Mouse (Mus musculus) lung, embryonic 15.5 days (tissue): Measurements from ENCODE around the gene Rnf2. TPM values are rescaled to one million over a fixed set of nuclear protein-coding genes. Genes with fewer than 3 reads are reported as not detected.
A peak's percentile ranks its signal among the peaks of the same experiment; 100 is the strongest.
"Not testable (repeated sequence)": the region's sequence is repeated elsewhere in the genome, so short reads cannot be mapped to it uniquely, and the experiment has no call there.

ENCODE experiments used
- ATAC-seq: fragments of 200-750 bp; cut with Nextera tagmentation; 2 replicates; pipeline ENCODE4 v1.8.0; 2017; ENCODE audit warnings: moderate number of reproducible peaks, borderline replicate concordance; ENCODE audit not compliant: low FRiP score, low TSS enrichment; ENCODE audit errors: extremely low read depth
- H3K27ac ChIP-seq: fragments of 300-500 bp; sonication (generic); 2 replicates; pipeline ENCODE4 v1.5.1; 2015; ENCODE audit warnings: moderate library complexity, mild to moderate bottlenecking, inconsistent platforms
- H3K27me3 ChIP-seq: fragments of 300-500 bp; sonication (generic); 2 replicates; pipeline ENCODE4 v1.6.1; 2015; ENCODE audit warnings: inconsistent platforms
- H3K36me3 ChIP-seq: fragments of 300-500 bp; sonication (generic); 2 replicates; pipeline ENCODE4 v1.6.1; 2015; ENCODE audit warnings: inconsistent platforms
- H3K4me1 ChIP-seq: fragments of 300-500 bp; sonication (generic); 2 replicates; pipeline ENCODE4 v1.6.1; 2015; ENCODE audit warnings: inconsistent platforms
- H3K4me2 ChIP-seq: fragments of 300-500 bp; sonication (generic); 2 replicates; pipeline ENCODE4 v1.6.1; 2015; ENCODE audit warnings: inconsistent platforms, mild to moderate bottlenecking, moderate library complexity
- H3K4me3 ChIP-seq: fragments of 300-500 bp; sonication (generic); 2 replicates; pipeline ENCODE4 v1.5.1; 2015; ENCODE audit warnings: mild to moderate bottlenecking, inconsistent platforms
- H3K9ac ChIP-seq: fragments of 300-500 bp; sonication (generic); 2 replicates; pipeline ENCODE4 v1.6.1; 2015; ENCODE audit warnings: inconsistent platforms
- H3K9me3 ChIP-seq: fragments of 300-500 bp; sonication (generic); 2 replicates; pipeline ENCODE4 v1.6.1; 2016; ENCODE audit warnings: inconsistent platforms
- WGBS: fragments of 180-500 bp; shearing (Covaris S2); methylation state at CpG from one replicate; pipeline ENCODE4 v1.1.7; 2015; 5-methylcytosine and 5-hydroxymethylcytosine counted together
- polyA plus RNA-seq: library from polyadenylated mRNA; unstranded; fragments of >200 nt; fragmentation: Nextera tagmentation; extraction: Ambion mirVana; gene quantifications from 2 replicates; pipeline ENCODE4 v1.2.1, GENCODE M21; 2015

The Rnf2 gene
- polyA plus RNA-seq, 1 experiment from 2014 or later: 81.6 TPM

DNA sequence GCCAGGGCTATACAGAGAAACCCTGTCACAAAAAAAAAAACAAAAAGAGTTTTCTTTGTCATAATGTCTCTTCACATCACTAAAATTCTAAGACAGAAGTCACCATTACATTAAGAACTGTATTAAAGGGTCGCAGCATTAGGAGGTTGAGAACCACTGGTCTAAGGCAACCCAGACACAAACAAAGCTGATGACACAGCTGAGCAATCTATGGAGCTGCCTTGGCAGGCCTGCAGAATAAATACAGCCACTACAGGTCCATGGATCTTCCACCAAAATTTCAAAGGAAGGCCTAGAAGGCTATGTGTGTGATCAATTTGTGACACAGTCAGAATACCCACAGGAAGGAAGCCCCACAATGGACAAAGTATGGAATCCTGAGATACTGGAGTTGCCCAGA, 18.3 kb downstream of the Rnf2 start:
- Histone ChIP-seq H3K4me1 (no peaks in the 10 kb centered on the region), H3K4me3 (no peak overlapping the region), H3K4me2 (no peak overlapping the region), H3K27me3 (no peaks in the 10 kb centered on the region), H3K9me3 (no peaks in the 10 kb centered on the region), H3K9ac (no peak overlapping the region), H3K27ac (no peak overlapping the region), H3K36me3 (peaks cover 7% of the 10 kb centered on the region; the same call in 1 of the 2 replicates)
- 95% methylated on average over 1 of the region's 1 CpGs for WGBS
- no peak for ATAC-seq

DNA sequence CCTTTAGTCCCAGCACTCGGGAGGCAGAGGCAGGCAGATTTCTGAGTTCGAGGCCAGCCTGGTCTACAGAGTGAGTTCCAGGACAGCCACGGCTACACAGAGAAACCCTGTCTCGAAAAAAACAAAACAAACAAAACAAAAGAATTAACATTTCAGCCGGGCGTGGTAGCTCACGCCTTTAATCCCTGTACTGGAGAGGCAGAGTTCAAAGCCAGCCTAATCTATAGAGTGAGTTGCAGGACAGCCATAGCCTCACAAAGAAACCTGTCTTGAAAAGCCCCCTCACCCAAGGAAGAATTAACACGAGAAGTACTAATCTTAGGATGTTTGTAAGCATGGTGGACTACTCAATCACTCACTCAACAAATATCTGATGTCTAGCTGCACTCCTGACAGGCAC, 28.4 kb downstream of the Rnf2 start:
- not testable (repeated sequence) for H3K9me3 ChIP-seq, H3K4me3 ChIP-seq, ATAC-seq, H3K9ac ChIP-seq, H3K27me3 ChIP-seq, H3K4me2 ChIP-seq, H3K27ac ChIP-seq, H3K4me1 ChIP-seq
- H3K36me3 ChIP-seq: peaks cover 69% of the 10 kb centered on the region
- 93% methylated on average over 8 of the region's 8 CpGs for WGBS

GRCm38 (mm10) chr1:151471429-151471828, 29.3 kb downstream of the Rnf2 start:
- no peak for ATAC-seq
- Histone ChIP-seq H3K4me3 (no peak overlapping the region), H3K9ac (no peak overlapping the region), H3K27me3 (no peaks in the 10 kb centered on the region), H3K36me3 (peaks cover 60% of the 10 kb centered on the region), H3K4me1 (no peaks in the 10 kb centered on the region), H3K4me2 (no peak overlapping the region), H3K9me3 (no peaks in the 10 kb centered on the region), H3K27ac (no peak overlapping the region)
- WGBS: 64% methylated on average over 7 of the region's 7 CpGs

DNA sequence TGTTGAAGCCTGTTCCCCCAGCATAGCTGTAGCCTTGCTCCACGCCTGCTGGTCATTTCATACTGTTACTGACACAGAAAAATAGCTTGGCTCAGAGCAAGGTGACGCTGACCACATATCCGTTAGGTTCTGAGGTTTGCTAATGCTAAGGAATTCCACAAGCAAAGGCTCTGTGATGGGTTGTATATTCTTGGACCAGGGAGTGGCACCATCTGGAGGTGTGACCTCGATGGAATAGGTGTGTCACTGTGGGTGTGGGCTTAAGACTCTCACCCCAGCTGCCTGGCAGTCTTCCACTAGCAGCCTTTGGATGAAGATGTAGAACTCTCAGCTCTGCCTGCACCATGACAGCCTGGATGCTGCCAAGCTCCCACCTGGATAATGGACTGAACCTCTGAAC, 34.2 kb downstream of the Rnf2 start:
- 74% methylated on average over 4 of the region's 4 CpGs for WGBS

DNA sequence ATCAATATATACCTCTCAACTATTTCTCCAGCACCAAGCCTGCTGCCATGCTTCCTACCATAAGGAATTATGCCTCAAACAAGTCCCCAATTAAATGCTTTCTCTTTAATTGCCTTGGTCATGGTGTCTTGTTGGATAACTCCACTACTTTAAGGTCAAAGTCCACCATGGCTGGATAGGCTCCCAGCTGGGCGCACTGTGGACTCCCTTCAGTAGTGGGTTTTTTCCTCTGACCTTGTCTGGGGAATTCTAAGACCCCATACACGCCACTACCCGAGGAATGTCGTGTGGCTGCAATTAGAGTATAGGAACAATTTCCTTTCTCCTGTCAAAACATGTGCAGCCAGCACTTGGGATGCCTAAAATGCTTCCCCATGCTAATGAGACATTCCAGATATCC, 35.8 kb downstream of the Rnf2 start:
- no peaks in the 10 kb centered on the region for H3K9me3 ChIP-seq
- H3K4me2 ChIP-seq: no peak overlapping the region
- no peaks in the 10 kb centered on the region for H3K4me1 ChIP-seq
- no peaks in the 10 kb centered on the region for H3K27me3 ChIP-seq
- no peak overlapping the region for H3K27ac ChIP-seq
- no peak overlapping the region for H3K4me3 ChIP-seq
- no peak for ATAC-seq
- no peak overlapping the region for H3K9ac ChIP-seq
- H3K36me3 ChIP-seq: peaks cover 9% of the 10 kb centered on the region
- 53% methylated on average over 4 of the region's 4 CpGs for WGBS

More for the DNA sequence above, 34.2 kb downstream of the Rnf2 start:
- Histone ChIP-seq H3K9me3 (no peaks in the 10 kb centered on the region), H3K27ac (no peak overlapping the region), H3K4me3 (no peak overlapping the region), H3K4me1 (no peaks in the 10 kb centered on the region), H3K4me2 (no peak overlapping the region), H3K9ac (no peak overlapping the region), H3K27me3 (no peaks in the 10 kb centered on the region), H3K36me3 (peaks cover 19% of the 10 kb centered on the region)
- ATAC-seq: no peak

GRCm38 (mm10) chr1:151461265-151461664, 39.5 kb downstream of the Rnf2 start:
- H3K4me2 ChIP-seq: no peak overlapping the region
- no peak overlapping the region for H3K27ac ChIP-seq
- no peaks in the 10 kb centered on the region for H3K9me3 ChIP-seq
- WGBS: 81% methylated on average over 9 of the region's 9 CpGs
- no peak overlapping the region for H3K4me3 ChIP-seq
- H3K4me1 ChIP-seq: no peaks in the 10 kb centered on the region
- ATAC-seq: no peak
- H3K27me3 ChIP-seq: no peaks in the 10 kb centered on the region
- H3K9ac ChIP-seq: no peak overlapping the region
- peaks cover 31% of the 10 kb centered on the region for H3K36me3 ChIP-seq

DNA sequence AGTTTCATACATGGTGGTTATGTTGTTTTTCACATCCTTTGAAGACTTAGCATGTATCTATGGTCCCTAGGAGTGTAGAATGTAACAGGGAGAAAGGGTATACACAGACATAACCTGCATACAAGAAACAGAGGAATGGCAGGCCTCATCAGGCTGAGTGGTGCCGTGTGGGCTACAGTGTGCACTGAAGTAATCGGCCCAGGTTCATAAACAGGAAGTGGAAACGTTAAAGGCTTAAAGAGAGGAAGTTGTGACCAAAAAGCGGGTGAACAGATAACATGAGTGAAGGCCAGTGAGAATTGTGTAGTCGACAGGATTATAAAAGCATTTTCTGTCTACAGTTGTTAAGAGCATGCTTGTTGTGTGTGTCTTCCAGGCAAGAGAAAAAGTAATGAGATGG, 43.7 kb downstream of the Rnf2 start:
- H3K9me3 ChIP-seq: no peaks in the 10 kb centered on the region
- no peak overlapping the region for H3K4me2 ChIP-seq
- no peak overlapping the region for H3K9ac ChIP-seq
- no peak for ATAC-seq
- H3K27ac ChIP-seq: no peak overlapping the region
- H3K4me1 ChIP-seq: no peaks in the 10 kb centered on the region
- H3K27me3 ChIP-seq: no peaks in the 10 kb centered on the region
- H3K4me3 ChIP-seq: no peak overlapping the region
- 58% methylated on average over 5 of the region's 5 CpGs for WGBS
- H3K36me3 ChIP-seq: peaks cover 53% of the 10 kb centered on the region

DNA sequence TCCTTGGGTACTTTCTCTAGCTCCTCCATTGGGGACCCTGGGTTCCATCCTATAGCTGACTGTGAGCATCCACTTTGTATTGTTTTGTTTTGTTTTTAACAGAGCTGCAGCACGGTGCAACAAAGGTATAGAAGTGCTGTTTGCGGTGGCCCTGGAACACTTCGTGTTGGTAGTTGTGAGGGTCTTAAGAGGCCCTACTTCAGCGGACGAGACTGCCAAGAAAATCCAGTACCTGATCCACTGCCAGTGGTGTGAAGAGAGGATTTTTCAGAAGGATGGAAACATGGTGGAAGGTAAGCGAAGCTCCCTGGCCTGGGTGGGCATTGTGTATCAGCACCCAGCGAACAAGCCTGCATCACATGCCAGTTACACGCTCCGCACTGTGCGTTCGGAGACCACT, 48.8 kb downstream of the Rnf2 start:
- H3K4me2 ChIP-seq: no peak overlapping the region
- H3K9ac ChIP-seq: no peak overlapping the region
- H3K4me1 ChIP-seq: no peaks in the 10 kb centered on the region
- H3K27ac ChIP-seq: no peak overlapping the region
- WGBS: 94% methylated on average over 11 of the region's 11 CpGs
- no peak overlapping the region for H3K4me3 ChIP-seq
- no peak for ATAC-seq
- H3K9me3 ChIP-seq: no peaks in the 10 kb centered on the region
- peaks cover 65% of the 10 kb centered on the region for H3K36me3 ChIP-seq
- H3K27me3 ChIP-seq: no peaks in the 10 kb centered on the region

- no peak for ATAC-seq
- Histone ChIP-seq H3K9ac (no peak overlapping the region), H3K4me3 (no peak overlapping the region), H3K4me1 (no peaks in the 10 kb centered on the region), H3K27ac (no peak overlapping the region), H3K36me3 (peaks cover 67% of the 10 kb centered on the region), H3K27me3 (no peaks in the 10 kb centered on the region), H3K4me2 (no peak overlapping the region), H3K9me3 (no peaks in the 10 kb centered on the region)
- 84% methylated on average over 1 of the region's 2 CpGs for WGBS
Observed at GRCm38 (mm10) chr1:151450851-151451250, 49.9 kb downstream of the Rnf2 start.

- ATAC-seq: no peak
- H3K4me2 ChIP-seq: no peak overlapping the region
- no peaks in the 10 kb centered on the region for H3K27me3 ChIP-seq
- no peak overlapping the region for H3K27ac ChIP-seq
- WGBS: 93% methylated on average over 10 of the region's 10 CpGs
- no peak overlapping the region for H3K4me3 ChIP-seq
- H3K4me1 ChIP-seq: no peaks in the 10 kb centered on the region
- H3K36me3 ChIP-seq: peaks cover 75% of the 10 kb centered on the region
- H3K9ac ChIP-seq: no peak overlapping the region
- H3K9me3 ChIP-seq: no peaks in the 10 kb centered on the region
Observed at GRCm38 (mm10) chr1:151449866-151450265, 50.9 kb downstream of the Rnf2 start.

GRCm38 (mm10) chr1:151435431-151435830, 65.3 kb downstream of the Rnf2 start:
- Histone ChIP-seq H3K9ac (no peak overlapping the region), H3K4me2 (no peak overlapping the region), H3K27me3 (no peaks in the 10 kb centered on the region), H3K9me3 (no peaks in the 10 kb centered on the region), H3K27ac (no peak overlapping the region), H3K4me3 (no peak overlapping the region), H3K4me1 (0 out of 2 replicates have a peak, but pooled peaks cover 3% of the 10 kb centered on the region), H3K36me3 (peaks cover 41% of the 10 kb centered on the region)
- ATAC-seq: no peak
- WGBS: 62% methylated on average over 6 of the region's 6 CpGs

DNA sequence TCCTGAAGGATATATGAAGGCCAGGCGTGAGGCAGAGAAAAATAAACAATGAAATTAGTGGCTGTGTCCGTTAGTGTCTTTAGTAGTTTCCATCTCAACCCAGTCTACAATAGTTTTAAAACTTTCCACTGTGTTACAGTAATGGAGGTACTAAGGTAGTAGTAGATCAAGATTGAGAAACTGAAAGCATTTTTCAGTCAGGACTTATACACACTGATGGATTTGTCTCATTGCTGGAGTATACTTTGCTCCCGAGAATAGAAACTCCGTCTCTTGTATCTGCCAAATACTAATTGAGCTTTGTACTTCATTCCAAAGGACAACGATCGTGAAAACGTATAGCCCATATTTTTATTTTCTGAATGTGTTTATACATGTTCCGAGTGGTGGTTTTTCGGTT, 71.4 kb downstream of the Rnf2 start:
- H3K27me3 ChIP-seq: no peaks in the 10 kb centered on the region
- H3K9me3 ChIP-seq: no peaks in the 10 kb centered on the region
- H3K9ac ChIP-seq: peak overlapping the region; percentile 96
- peak overlapping the region; percentile 96 for H3K27ac ChIP-seq
- peaks cover 21% of the 10 kb centered on the region for H3K4me1 ChIP-seq
- peak overlapping the region; percentile 54 for H3K4me2 ChIP-seq
- peaks cover 5% of the 10 kb centered on the region; the same call in 1 of the 2 replicates for H3K36me3 ChIP-seq
- ATAC-seq: no peak
- 19% methylated on average over 9 of the region's 9 CpGs for WGBS
- peak overlapping the region; percentile 91 for H3K4me3 ChIP-seq
